Mouse (Mus musculus) urinary bladder, adult 18-20 months (tissue): ENCODE results near the gene Ing1.

Experiments used
- DNase-seq, 2 experiments: peaks; one replicate each; pipeline ENCODE4 v3.0.0; 2022; ENCODE audit warnings: low spot score in 2 of 2, mixed read lengths in 2 of 2

Gene Ing1

GRCm38 (mm10) chr8:11585513-11586373, 30.4 kb downstream of the Ing1 start:
- DNase-seq, result no peak

- DNase-seq, result no peak
Measured at GRCm38 (mm10) chr8:11586374-11586745, 31.0 kb downstream of the Ing1 start.

GRCm38 (mm10) chr8:11591837-11592236, 36.5 kb downstream of the Ing1 start:
- DNase-seq, result no peak

- DNase-seq, result no peak
Measured at GRCm38 (mm10) chr8:11592296-11592695, 36.9 kb downstream of the Ing1 start.

GRCm38 (mm10) chr8:11593222-11593884, 38.0 kb downstream of the Ing1 start:
- DNase-seq, result no peak

- no peak for DNase-seq
Measured at GRCm38 (mm10) chr8:11600301-11600951, 45.1 kb downstream of the Ing1 start.

- peak; percentile 37 to 49 for DNase-seq
Measured at GRCm38 (mm10) chr8:11602006-11602680, 46.8 kb downstream of the Ing1 start.

GRCm38 (mm10) chr8:11608848-11609247, 53.5 kb downstream of the Ing1 start:
- no peak for DNase-seq
